Mouse (Mus musculus) telencephalon, adult 2 months (tissue): ENCODE measurements around the gene Mmadhc.
A peak's percentile ranks its signal among the peaks of the same experiment; 100 is the strongest.

Experiments used
- DNase-seq: peaks from one replicate; pipeline ENCODE4 v3.0.0-alpha.2; 2011; ENCODE audit warnings: low read depth, low spot score

Gene Mmadhc

DNA sequence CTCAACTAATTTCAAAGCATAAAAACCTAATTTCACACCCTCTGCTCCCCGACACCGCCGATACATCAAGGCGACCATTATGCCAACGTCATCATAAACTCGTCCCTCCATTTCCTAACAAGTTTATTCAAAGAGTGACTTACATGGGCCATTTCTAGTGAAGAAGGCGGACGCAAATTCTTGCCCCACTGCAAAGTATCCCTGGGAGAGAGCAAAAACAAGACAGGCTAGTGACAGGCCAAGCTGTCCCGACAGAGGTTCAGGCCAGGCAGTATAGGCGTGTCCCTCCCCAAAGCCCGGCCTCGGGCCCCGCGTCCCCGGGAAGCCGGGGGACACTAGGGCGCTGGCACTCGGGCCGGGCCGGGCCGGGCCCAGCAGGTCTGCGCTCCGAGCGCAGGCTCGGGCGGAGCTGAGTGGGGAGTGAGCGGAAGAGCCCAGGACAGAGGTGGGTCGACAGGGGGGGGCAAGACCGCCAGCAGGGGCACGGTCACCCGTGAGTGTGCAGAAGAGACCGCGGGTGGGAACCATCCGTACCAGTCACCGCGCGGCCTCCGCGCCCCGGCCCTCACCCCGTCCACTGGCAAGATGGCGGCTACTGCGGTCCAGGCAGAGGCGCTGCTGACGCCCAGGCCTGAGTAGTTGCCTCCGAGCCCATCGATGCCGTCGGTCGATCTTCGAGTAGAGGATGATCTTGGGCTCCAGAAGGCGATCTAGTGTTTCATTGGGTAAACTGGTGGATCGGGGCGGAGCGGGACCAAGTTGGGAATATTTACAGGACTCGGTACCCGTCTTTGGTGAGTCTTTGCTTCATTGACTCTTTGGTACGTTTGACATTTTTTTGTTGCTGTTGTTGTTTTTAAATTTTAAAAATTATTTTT lies at the start of gene Mmadhc:
Gene Mmadhc (minus strand): TSS at position 693 of the 878 bp plus-strand sequence.
- peak; percentile 96 for DNase-seq

DNA sequence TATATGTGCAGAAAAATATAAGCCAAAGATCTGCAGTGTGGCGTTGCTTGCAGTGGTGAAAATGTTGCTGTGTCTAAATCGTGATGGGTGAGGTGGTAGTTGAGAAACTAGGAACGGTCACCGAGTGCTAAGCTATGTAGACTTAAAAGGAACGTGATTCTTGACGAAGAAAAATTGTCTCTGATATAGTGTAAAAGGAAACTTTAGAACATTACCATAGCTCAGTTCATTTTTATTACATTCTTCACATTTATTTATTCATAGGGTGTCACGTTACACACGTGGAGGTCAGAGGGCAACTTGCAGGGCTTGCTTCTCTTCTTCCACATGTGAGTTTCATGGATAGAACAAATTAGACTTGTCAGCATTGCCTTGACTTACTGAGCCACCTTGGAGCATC lies 47.0 kb upstream of the Mmadhc start:
- no peak for DNase-seq

DNA sequence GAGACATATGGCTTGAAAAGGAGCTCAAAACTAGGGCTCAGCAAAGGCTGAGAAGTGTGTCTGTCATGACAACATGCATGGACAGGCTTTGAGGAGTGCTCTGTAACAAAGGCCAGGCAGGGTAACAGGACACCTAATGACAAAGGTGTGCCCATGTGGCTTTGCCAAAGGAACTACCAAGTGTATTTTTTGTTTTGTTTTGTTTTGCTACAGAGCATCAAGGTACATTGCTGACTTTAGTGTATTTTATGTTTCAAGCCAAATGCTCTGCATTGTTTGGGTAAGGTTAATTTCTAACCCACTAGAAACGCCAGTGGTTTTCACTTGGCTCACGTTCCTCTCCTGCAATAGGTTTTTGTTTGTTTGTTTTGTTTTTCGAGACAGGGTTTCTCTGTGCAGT lies 42.5 kb upstream of the Mmadhc start:
- DNase-seq: no peak

DNA sequence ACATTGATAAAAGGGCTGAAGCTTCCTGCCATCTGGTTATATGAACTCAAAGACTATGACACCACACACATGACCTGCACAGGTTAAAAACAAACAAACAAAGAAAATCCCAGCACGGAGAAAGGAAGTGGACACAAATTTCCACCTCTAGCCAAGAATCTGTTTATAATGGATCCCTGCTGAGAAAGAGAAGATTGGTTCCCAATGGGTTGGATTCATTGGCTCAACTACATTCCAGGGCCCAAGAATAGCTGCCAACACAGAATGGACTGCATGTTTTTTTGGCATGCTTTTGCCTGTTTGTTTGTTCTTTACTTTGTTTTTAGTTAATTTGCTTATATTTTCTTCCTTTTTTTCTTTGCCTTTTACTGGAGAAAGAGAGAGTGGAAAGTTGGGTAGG lies 41.0 kb upstream of the Mmadhc start:
- DNase-seq: no peak

DNA sequence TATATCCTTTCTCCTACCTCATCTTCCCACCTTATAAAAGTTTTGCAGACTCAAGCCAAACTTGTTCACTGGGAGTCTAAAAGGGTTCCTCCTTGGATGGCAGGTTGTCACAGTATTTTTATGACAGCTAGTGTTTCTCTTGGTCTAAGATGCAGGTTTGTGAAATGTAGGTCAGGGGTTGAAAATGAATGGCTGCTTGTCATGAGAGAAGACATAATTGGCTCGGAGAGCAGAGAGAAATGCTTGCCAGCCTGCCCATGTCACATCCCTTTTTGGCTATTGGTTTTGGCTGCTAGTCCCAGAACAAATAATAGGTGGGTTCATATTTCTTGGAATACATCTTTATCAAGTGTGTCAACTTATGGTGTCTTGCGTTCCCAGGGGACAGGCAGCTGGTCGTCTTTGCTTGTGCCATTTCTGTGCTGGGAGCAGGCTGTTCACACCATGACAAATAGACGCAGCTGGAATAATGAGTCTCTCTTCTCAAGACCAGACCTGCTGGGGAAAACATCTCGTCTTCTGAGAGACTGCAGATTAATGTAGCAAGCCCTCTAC lies 35.2 kb upstream of the Mmadhc start:
- no peak for DNase-seq

DNA sequence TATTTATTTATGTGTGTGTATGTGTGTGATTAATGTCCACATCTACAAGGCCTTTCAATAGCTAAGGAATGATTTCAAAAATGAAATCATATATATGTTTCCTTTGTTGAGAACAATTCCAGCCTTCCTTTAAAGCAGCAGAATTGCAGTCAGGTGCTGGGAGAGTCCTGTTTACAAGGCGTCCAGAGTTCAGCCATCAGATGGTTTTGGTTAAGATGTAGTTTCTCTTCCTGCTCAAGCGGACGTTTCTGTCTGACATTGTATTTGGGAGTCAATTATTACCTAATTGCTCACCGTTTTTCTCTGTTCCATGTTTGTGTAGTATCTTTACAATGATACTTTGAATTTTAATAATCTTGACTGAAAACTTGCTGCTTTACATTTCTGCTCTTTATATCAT lies 31.6 kb upstream of the Mmadhc start:
- no peak for DNase-seq

DNA sequence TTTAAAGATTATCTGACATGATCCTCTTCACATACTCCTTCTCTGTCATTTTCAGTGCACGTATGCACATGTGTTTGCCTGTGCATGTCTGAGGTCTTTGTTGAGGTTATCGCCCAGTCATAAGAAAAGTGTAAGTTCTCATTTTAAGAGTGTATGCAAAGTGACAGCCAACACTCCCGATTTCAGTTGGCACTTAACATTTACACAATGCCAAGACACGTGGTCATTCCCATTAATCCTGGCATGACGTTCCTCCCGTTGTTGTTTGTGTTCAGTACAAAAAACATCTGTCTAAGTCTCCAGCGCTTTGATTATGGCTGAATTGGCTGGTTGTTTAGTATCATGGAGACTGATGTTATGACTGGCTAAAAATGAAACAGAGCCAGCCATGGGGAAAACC lies 28.2 kb upstream of the Mmadhc start:
- no peak for DNase-seq

DNA sequence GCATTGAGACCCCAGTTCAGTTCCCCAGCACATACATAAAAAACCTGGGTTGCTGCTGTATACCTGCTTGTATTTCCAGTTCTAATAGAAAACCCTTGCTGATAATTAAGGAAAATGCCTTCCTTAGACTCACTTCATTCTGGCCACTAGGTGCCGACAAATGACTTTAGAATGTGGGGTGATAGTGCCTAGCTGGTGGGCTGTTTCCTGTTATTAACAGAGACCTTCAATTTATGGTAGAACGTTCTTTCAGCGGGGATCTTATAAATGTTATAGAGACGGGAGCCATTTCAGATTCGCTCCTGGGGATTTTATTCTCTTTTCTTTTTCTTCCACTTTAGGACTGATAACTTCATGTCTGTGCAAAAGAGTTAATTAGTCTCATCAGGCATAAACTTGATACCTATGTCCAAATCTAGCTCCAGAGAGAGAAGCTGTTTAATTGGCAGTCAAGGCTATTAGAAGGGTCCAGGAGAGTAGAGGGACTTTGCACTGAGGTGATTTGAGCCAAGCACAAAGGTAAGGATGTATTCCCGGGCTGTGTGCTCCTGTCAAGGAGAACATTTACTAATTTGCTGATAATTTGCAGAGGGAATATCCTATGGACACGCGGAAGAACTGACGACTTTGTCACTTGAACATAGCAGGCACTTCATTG lies 10.2 kb upstream of the Mmadhc start:
- DNase-seq: peak; percentile 18

DNA sequence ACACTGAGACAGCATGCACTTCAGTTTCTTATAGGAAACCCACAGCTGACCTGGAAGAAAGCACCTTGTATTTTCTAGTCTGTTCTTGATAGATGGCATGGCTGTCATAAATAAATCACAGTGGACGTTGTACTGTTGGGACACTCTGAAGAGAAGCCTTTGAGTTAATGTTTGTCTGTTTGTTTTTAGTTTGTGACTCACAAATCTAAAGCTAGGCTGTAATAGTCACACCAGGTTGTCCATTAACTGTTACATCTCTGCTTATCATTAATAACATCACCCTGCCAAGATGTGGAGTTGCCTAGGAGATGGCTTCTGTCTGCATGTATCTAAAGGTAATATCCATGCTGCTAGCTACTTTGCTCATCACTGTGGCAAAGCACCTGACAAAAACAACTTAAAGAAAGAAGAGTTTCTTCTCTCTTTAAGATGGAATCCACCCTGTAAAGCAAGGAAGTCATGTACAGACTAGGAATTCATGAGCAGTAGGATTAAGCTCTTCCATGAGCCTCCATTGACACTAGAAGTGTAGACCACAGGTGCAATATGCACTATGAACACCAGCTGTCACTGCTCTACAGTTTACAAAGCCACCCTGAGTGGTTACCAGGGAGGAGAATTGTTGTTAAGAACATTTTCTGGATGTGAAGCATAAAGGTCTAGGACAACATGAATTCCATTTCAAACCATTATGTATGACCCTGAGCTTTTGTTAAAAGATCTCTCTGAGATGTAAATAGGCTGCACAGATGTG lies 8.4 kb upstream of the Mmadhc start:
- DNase-seq: peak; percentile 17

DNA sequence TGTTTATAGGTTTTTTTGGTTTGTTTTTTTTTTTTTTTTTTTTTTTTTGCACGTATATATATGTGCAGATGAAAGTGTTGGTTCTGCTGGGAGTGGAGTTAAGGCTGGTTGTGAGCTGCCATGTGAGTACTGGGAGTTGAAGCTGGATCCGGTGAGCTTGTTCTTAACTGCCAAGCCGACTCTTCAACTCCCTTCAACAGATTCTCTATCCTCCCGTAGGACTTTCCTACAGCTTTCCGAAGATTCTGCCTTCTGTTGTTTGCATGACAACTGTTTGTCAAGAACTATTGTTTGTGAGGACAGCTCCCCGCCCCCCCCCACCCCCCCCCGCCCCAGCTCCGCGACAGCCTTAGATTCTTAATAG lies 368 bp upstream of the Mmadhc start:
- DNase-seq: no peak

DNA sequence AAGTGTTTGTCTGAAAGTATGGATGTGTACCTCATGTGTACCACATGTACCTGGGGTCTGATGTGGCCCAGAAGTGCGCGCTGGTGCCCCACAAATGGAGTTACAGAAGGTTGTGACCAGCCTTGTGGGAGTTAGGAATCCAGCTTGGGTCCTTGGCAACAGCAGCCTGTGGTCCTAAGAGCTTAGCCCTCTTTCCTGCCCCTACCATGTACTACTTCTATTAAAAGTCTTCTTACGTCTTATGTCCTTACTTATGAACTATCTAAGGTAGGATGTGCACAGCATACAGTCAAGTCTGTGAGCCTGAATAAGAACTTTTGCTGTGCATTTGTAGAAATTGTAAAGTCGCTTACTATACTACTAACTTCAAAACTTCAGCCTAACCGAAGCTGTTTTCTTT lies 1.0 kb downstream of the Mmadhc start:
- DNase-seq: no peak

DNA sequence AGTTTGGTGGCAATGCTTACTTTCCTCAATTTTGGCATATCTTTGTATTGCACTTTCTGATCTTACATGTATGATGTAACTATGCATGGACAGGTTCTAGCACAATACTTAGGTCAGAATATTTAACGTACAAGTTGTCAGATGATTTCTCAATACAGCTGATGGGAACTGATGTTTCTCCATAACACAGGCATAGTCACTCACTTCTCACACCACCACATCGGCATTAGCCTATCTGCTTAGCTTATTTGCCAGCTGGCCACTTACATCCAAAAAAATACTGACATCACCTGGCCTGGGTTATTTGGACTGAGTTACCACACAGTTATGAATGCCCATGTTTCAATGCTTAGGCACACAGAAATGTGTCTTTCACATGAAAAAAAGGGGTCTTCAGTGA lies 2.5 kb downstream of the Mmadhc start:
- DNase-seq: no peak

DNA sequence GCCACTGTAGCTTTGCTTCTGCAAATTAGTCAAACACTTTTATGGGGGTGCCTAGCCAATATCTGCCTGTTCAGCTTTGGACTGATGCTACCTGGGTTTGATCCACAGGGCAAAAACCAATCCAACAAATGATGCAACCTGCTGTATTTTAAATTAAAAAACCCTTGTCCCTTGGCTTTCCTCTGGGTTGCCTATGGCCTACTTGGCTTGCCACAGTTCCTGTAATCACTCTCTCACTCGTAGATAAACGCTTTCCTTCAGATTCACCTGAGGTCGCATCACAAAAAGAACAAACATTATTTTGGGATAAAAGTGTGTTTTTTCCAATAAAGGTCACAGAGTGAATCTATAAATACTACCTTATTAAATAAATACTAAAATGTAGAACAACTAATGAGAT lies 3.0 kb downstream of the Mmadhc start:
- no peak for DNase-seq

DNA sequence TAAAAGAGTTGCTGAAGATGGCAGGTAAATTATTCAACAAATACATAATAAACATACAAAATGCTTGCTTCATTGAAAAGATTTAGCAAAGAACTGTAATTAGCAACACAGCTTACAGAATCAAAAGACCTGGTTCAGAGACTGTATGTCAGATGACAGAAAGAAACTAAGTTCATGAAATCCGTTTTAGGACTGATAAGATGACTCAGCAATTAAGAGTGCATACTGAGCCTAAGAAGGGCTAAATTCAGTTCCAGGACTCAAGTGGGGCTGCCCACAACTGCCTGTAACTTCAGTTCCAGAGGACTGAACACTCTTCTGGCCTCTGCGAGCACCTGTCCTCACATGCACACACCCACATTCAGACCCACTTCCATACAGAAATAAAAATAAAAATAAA lies 4.7 kb downstream of the Mmadhc start:
- no peak for DNase-seq

DNA sequence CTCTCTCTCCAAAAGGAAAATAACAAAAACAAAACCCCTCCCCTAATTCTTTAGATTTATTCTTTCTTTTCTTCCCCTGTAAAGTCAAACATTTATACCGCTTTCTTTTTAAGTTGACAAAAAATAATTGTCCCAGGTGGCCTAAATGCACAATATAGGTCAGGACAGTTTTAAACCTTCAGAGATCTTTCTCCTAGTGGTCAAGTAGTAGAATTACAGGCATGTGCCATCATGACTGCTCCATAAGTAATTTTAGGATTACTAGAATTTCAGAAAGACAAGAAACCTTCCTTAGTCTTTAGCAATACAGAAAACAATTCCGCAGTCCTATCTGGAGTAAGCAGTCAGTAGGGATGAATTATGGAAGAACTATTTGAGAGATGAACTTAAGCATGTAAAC lies 5.8 kb downstream of the Mmadhc start:
- DNase-seq: no peak

DNA sequence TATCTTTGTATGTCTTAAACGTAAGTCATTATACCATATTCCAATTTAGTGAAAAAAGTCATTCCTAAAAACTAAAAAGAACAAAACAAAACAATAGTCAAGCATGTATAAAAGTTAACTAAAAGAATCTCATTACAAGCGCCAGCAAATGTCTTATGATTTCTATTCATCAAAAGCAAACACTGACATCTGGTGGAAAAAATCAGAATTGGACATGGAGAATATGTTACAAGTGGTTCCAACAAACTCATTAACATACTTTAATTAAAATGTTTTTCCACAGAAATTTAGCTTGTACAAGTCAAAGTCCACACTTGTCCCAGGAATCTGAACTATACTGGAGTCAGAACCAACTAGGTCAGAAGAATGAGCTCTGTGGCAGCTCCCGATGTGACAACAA lies 11.8 kb downstream of the Mmadhc start:
- DNase-seq: peak; percentile 31

DNA sequence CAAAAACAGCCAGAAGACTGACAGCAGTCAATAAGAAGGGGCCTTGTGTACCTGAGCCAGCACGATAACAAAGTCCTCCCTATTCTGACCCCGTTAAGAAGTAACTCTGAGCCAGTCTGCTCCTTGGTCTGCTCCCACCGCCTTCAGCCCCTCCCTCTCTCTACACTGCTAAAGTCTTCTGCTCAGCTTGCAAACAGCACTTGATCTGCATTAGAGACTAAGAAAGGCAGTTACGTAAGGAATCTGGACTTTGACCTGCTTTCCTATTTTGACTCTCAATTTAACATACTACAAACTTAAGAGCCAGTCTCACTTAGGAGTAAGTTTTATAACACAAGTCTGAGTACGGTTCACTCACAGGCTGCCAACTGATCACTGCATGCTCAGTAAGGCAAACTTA lies 12.6 kb downstream of the Mmadhc start:
- DNase-seq: no peak

DNA sequence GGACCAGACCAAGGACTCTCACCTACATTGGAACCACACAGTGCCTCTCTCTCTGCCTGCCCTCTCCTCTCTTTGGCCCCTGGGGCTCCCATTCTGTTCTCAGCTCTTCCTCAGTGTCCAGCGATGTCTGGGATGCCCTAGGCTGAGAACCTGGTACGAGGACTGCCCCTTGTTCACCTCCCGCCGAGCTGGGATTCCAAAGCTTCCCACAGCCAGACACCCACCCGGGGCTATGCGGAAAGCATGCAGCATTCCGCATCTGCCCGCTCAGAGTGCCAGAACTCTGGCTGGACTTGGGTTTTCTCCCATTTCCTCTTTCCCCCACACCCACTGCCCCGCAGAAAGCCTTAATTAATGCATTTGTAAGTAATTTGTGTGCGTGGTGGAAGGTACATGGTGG lies 19.9 kb downstream of the Mmadhc start:
- DNase-seq: no peak

DNA sequence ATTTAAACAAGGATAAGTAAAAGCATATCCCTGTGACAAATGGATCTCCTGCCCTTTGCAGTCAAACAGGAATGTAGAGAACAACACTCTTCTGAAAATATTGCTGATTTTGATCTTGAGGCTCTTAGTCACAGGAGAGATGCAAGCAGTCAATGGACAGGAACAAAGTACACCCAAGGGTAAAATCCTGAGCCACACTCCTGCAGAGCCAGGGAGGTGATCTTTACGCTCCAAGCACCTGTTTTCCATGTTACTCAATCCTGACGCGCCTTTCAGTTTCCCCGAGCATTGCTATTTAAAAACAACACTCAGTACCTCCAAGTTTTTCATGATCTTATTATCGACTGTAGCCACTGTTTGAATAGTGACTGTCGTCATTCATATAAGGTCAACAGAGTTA lies 23.2 kb downstream of the Mmadhc start:
- DNase-seq: no peak

DNA sequence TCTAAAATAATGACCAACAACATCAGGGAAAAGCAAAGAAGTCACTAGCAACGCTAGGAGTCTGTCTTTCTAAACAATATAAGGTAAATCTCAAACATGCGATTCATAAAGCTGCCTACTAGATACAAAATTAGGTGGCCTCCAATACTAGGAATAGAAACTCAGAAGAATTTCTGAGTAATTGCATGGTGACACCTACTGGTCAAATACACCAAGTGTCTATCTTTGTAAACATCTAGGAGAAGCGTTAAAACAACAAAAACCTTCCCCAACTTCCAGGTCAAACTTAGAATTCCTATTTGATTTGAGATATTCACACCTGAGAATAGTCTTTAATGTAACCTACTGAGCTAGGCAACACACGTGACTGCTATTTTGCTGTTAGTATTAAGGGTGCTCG lies 24.4 kb downstream of the Mmadhc start:
- DNase-seq: peak; percentile 31

DNA sequence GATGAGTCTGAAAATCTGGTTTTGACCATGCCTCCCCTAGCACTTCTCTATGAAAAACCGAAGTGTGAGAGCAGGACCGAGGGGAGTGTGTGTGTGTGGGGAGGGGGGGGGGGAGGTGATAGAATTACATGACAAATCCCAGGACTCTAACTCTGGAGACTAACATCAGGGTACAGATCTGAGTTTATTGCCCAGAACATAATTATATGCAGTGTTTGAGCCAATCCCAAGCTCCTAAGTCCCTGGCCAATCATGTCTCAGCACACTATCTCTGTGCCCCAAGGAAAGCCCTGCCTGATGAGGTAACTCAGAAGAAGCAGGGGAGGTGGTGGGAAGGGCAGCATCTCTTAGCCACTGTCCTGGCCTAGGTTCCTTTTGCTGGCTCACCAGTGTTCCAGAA lies 28.1 kb downstream of the Mmadhc start:
- no peak for DNase-seq

DNA sequence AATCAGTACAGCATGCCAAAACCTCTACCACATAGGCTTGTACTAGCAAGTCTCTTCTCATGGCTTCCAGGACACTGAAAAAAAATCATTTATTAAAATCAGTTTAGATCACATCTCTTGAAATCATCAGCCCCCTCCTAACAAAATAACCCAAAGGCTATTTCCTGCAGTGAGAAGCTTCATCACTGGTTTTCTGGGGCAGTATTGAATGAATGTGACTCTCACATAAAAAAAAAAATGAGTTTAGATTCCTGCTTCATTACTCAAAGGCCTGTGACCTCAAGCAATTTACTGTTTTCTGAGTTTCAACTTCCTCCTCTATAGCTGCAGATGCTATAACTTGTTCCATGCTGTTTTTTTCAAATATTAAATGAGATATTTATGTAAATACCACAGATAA lies 29.6 kb downstream of the Mmadhc start:
- no peak for DNase-seq
